Mouse (Mus musculus): Measurements from ENCODE around the gene Mindy2. TPM values are rescaled to one million over a fixed set of nuclear protein-coding genes. Genes with fewer than 3 reads are reported as not detected.

Mindy2 gene
- 8.5 and 9.5 TPM in 2 replicates for polyA plus RNA-seq (2015; fragmentation: Nextera tagmentation; extraction: Ambion mirVana)

DNA sequence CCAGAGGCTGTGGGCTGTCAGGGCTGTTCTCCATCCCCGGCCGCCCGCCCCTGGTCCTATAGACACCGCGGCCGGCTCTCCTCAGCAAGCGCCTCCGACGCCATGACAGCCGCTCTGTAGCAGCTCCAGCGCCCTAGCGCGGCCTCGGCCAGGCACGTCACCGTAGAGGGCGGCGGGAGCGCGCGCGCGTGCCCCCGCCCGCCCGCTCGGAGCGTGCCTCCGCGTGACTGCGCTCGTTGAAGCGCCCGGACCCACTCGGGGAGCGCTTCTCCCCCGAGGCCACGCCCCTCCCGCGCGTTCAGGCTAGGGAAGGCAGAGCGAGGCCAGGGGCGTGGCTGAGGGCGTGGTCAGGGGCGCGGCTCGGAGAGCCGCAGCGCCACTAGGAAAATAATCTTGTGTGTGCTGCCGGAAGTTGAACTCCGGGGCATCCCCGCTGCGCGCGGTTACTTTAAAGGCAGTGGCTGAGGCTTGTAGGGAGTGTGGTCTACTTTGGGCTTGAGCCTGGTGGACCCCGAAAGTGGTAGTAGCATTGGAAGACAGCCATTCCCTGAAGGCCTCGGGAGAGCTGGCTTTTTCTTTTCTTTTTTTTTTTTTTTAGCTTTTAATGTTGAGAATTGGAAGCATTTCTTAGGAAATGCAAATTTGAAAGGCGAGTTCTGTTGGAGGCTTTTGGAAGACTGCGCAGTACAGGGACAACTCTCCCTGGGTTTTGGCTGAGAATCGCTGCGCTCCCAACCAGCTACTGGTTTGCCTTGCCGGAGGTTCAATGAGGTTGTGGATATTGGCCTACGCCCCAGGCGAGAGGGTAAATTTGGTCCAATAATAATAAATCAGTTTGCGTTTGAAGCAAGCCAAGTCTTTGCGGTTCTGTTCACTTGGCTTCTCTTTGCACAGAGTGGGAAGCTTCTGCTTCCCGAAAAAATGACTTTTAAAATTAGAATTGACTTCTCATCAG lies at the start of gene Mindy2:
Gene Mindy2 (minus strand): TSS at position 162 of the 955 bp plus-strand sequence.
- H3K27ac ChIP-seq (ENCODE audit: low read depth, low read length) = peak within 1 kb of the TSS; percentile 95
- peak within 1 kb of the TSS; percentile 81 for H3K4me2 ChIP-seq (replicated peaks; ENCODE audit: low read depth)
- 0 out of 2 replicates have a peak, but pooled peaks have one; percentile 14 for TF ChIP-seq CTCF (IDR thresholded peaks at IDR 0.05; ENCODE audit: low read depth)
- H3K9me3 ChIP-seq (ENCODE audit: control insufficient read depth) = no peaks in the 10 kb centered on the region
- H3K27me3 ChIP-seq (replicated peaks; ENCODE audit: control insufficient read depth, insufficient read depth, low read length) = no peaks in the 10 kb centered on the region
- ATAC-seq = peak; percentile 98
- H3K4me1 ChIP-seq (replicated peaks; ENCODE audit: control insufficient read depth, insufficient read depth, low read length) = no peaks in the 10 kb centered on the region; the same call in 1 of the 2 replicates
- H3K4me3 ChIP-seq (ENCODE audit: low read depth, low read length) = peak within 1 kb of the TSS; percentile 92
- WGBS = 1% methylated on average over 67 of the region's 67 CpGs
- H3K9ac ChIP-seq (ENCODE audit: low read depth, low read length) = peak within 1 kb of the TSS; percentile 95
- no peaks in the 10 kb centered on the region for H3K36me3 ChIP-seq (ENCODE audit: control insufficient read depth, insufficient read depth)

DNA sequence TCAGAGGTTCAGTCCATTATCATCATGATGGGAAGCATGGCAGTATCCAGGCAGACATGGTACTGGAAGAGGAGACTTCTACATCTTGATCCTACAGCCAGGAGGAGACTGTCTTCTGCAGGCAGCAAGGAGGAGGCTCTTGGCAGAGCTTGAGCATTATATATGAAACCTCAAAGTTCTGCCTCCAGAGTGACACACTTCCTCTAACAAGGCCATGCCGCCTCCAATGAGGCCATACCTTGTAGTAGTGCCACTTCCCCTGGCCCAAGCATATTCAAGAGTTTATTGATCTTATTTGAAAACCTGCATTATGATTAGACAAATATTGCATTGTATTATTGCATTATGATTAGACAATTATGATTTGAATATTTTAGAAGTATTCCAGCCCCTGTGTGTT lies 49.5 kb upstream of the Mindy2 start:
- Histone ChIP-seq H3K9ac (ENCODE audit: low read depth, low read length) (no peak overlapping the region), H3K4me2 (replicated peaks; ENCODE audit: low read depth) (no peak overlapping the region), H3K4me1 (replicated peaks; ENCODE audit: control insufficient read depth, insufficient read depth, low read length) (no peaks in the 10 kb centered on the region), H3K4me3 (ENCODE audit: low read depth, low read length) (no peak overlapping the region), H3K27ac (ENCODE audit: low read depth, low read length) (no peak overlapping the region), H3K27me3 (replicated peaks; ENCODE audit: control insufficient read depth, insufficient read depth, low read length) (no peaks in the 10 kb centered on the region), H3K9me3 (ENCODE audit: control insufficient read depth) (no peaks in the 10 kb centered on the region), H3K36me3 (ENCODE audit: control insufficient read depth, insufficient read depth) (no peaks in the 10 kb centered on the region)
- no peak for ATAC-seq
- TF ChIP-seq CTCF (IDR thresholded peaks at IDR 0.05; ENCODE audit: low read depth) = no peak
- WGBS = 100% methylated on average over 1 of the region's 1 CpGs

DNA sequence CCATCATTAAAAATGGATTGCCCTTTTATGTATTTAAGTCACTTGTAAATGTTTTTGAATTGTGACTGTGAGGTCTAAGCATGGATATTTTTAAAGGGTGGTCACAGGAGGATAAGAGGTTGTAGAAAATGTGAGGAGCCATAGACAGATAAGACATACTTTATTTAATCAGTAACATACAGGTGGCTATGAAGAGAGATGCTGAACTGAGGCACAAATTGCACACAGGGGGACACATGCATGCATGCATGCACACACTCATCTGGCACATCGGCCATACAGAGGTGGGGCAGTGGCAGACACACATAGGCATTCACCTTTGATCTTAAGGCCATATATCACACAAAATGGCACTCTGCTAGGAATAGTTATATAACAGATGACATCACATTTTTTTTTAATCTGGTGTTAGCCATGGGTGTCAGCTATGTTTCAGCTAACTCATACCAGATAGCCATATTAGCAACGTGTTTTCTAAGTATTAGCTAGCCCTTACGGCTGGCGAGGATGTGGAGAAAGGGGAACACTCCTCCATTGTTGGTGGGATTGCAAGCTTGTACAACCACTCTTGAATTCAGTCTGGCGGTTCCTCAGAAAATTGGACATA lies 46.7 kb upstream of the Mindy2 start:
- ATAC-seq = no peak
- WGBS = 85% methylated on average over 5 of the region's 5 CpGs
- Histone ChIP-seq H3K27ac (ENCODE audit: low read depth, low read length) (no peak overlapping the region), H3K9me3 (ENCODE audit: control insufficient read depth) (no peaks in the 10 kb centered on the region), H3K9ac (ENCODE audit: low read depth, low read length) (no peak overlapping the region), H3K27me3 (replicated peaks; ENCODE audit: control insufficient read depth, insufficient read depth, low read length) (no peaks in the 10 kb centered on the region), H3K4me3 (ENCODE audit: low read depth, low read length) (no peak overlapping the region), H3K36me3 (ENCODE audit: control insufficient read depth, insufficient read depth) (no peaks in the 10 kb centered on the region), H3K4me2 (replicated peaks; ENCODE audit: low read depth) (no peak overlapping the region), H3K4me1 (replicated peaks; ENCODE audit: control insufficient read depth, insufficient read depth, low read length) (no peaks in the 10 kb centered on the region)
- TF ChIP-seq CTCF (IDR thresholded peaks at IDR 0.05; ENCODE audit: low read depth) = no peak

DNA sequence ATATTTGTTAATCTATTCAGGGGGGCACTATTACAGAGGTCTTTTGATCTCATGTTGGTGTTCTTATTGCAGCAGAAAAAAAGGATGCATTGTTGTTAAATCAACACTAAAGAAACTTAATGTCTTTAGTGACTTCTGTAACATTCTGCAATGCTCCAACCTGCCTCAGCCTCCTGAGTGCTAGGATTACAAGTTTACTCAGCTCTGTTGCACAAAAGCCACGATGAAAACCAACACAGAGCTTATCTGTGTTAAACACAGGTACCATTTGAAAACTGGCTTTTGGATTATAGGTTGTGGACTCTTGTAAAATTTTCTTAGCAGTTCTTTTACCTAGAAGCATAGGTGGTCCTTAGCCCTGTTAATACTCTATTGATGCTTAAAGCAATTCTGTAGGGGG lies 41.1 kb upstream of the Mindy2 start:
- H3K27me3 ChIP-seq (replicated peaks; ENCODE audit: control insufficient read depth, insufficient read depth, low read length) = no peaks in the 10 kb centered on the region
- H3K9ac ChIP-seq (ENCODE audit: low read depth, low read length) = no peak overlapping the region
- ATAC-seq = no peak
- WGBS = 54% methylated on average over 1 of the region's 1 CpGs
- no peak overlapping the region for H3K4me3 ChIP-seq (ENCODE audit: low read depth, low read length)
- H3K4me2 ChIP-seq (replicated peaks; ENCODE audit: low read depth) = no peak overlapping the region
- H3K4me1 ChIP-seq (replicated peaks; ENCODE audit: control insufficient read depth, insufficient read depth, low read length) = no peaks in the 10 kb centered on the region
- H3K27ac ChIP-seq (ENCODE audit: low read depth, low read length) = no peak overlapping the region
- no peaks in the 10 kb centered on the region for H3K9me3 ChIP-seq (ENCODE audit: control insufficient read depth)
- no peak for TF ChIP-seq CTCF (IDR thresholded peaks at IDR 0.05; ENCODE audit: low read depth)
- no peaks in the 10 kb centered on the region for H3K36me3 ChIP-seq (ENCODE audit: control insufficient read depth, insufficient read depth)

DNA sequence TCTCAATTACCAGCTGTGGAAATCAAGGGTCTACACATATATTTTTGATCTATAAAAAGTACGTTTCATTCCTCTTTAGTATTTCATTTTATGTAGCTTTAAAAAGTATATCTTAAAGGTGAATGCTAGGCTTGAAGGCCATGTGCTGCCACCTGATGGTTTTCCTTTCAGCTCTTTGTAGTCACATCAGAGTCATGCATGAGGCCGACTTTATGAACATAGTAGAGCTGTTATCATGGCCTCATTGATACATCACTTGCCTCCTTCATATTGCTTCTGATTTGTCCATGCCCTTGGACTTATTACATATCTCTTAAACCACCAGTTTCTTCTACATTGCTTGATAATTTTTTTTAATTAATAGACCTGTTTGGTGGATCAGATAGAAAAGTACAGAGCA lies 38.7 kb upstream of the Mindy2 start:
- Histone ChIP-seq H3K4me3 (ENCODE audit: low read depth, low read length) (no peak overlapping the region), H3K27ac (ENCODE audit: low read depth, low read length) (no peak overlapping the region), H3K36me3 (ENCODE audit: control insufficient read depth, insufficient read depth) (no peaks in the 10 kb centered on the region), H3K4me2 (replicated peaks; ENCODE audit: low read depth) (no peak overlapping the region), H3K9ac (ENCODE audit: low read depth, low read length) (no peak overlapping the region), H3K9me3 (ENCODE audit: control insufficient read depth) (no peaks in the 10 kb centered on the region), H3K4me1 (replicated peaks; ENCODE audit: control insufficient read depth, insufficient read depth, low read length) (no peaks in the 10 kb centered on the region), H3K27me3 (replicated peaks; ENCODE audit: control insufficient read depth, insufficient read depth, low read length) (no peaks in the 10 kb centered on the region)
- 81% methylated on average over 2 of the region's 2 CpGs for WGBS
- no peak for ATAC-seq
- TF ChIP-seq CTCF (IDR thresholded peaks at IDR 0.05; ENCODE audit: low read depth) = 0 out of 2 replicates have a peak, but pooled peaks have one; percentile 11
